Mouse (Mus musculus): Measurements from ENCODE around the gene Icam1. TPM values are rescaled to one million over a fixed set of nuclear protein-coding genes. Genes with fewer than 3 reads are reported as not detected.
A peak's percentile ranks its signal among the peaks of the same experiment; 100 is the strongest.

Gene Icam1
- total and polyA plus RNA-seq, 2 experiments from 2014 or later, result 4.3 to 4.4 TPM

DNA sequence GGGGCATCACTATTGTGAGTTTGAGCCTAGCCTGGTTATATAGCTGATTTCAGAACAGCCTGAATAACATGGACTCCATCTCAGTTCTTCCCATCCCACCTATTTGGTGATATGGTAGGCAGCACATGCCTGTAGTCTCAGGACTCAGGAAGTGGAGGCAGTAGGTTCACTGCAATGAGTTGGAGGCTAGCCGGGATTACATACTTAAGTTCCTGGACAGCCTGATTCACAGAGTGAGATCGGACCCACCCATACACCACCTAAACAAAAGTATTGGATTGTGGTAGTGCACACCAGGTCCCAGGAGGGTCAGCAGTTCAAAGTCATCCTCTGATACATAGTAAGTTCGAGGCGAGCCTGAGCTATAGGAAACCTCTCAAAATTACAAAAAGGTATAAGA is 56.9 kb downstream of the Icam1 start:
- no peaks in the 10 kb centered on the region for H3K9me3 ChIP-seq (ENCODE audit: low read length)
- no peak for TF ChIP-seq CTCF (IDR thresholded peaks at IDR 0.05; ENCODE audit: low read depth)
- peak overlapping the region; percentile 99 for H3K4me2 ChIP-seq (ENCODE audit: low read depth, low read length)
- H3K27me3 ChIP-seq (ENCODE audit: insufficient read depth, low read length), result no peaks in the 10 kb centered on the region
- H3K4me3 ChIP-seq (ENCODE audit: low read length), result peak overlapping the region; percentile 84
- peak overlapping the region; percentile 77; the same call in 1 of the 2 replicates for H3K27ac ChIP-seq
- 0 out of 2 replicates have a peak, but pooled peaks have one; percentile 1 for ATAC-seq
- H3K36me3 ChIP-seq (ENCODE audit: insufficient read depth, low read length), result peaks cover 10% of the 10 kb centered on the region; the same call in 1 of the 2 replicates
- DNase-seq (ENCODE audit: low spot score), result no peak
- peak overlapping the region; percentile 88 for H3K9ac ChIP-seq (replicated peaks; ENCODE audit: low read length)
- peaks cover 15% of the 10 kb centered on the region; the same call in 1 of the 2 replicates for H3K4me1 ChIP-seq (ENCODE audit: insufficient read depth, low read length)
- WGBS, result 22% methylated on average over 4 of the region's 4 CpGs

DNA sequence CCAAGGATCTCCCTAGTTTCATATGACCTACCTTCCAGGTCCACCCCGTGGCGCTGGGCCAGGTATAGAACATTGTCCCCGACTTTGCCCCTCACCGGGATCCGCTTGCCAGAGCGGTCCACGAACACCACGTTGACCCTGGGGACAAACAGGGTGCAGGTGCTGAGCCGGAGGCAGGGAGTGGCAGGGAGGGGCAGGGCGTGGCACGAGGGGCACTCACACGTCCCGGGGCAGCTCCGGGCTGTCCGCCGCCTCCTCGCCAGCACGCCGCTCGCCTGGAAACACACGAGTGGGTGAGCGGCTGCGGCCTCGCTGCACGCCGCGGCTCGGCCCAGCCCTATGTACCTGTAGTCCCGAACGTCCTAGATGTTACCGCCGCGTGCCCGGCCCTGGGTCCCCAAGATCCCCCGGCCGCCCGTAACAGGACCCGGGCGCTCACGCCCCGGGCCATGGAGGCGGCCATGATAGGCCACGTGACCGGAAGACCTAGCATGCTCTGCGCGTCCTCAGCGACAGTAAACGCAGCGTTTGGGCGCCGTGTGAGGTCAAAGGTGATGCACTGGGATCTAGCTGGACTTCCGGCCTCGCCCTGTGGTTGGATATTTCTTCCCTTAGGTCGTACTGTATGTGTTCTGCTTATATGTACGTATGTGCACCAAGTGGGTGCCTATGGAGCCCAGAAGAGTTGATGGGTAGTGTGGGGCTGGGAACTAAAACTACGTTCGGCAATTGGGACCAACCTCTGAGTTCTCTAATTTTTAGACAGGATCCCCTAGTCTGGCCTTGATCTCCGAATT is 57.5 kb downstream of the Icam1 start, which contains the start of the genes Gm49373 and Fdx1l:
Gene Gm49373 (minus strand): TSS at position 53 of the 797 bp plus-strand sequence.
Gene Fdx1l (minus strand): TSS at position 571 of the 797 bp plus-strand sequence.
- 3% methylated on average over 58 of the region's 58 CpGs for WGBS
- ATAC-seq, result peak; percentile 94
- Histone ChIP-seq H3K4me1 (ENCODE audit: insufficient read depth, low read length) (peaks cover 15% of the 10 kb centered on the region; the same call in 1 of the 2 replicates), H3K4me2 (ENCODE audit: low read depth, low read length) (peak within 1 kb of the TSS; percentile 99), H3K27ac (peak within 1 kb of the TSS; percentile 77), H3K4me3 (ENCODE audit: low read length) (peak within 1 kb of the TSS; percentile 84), H3K9ac (replicated peaks; ENCODE audit: low read length) (peak within 1 kb of the TSS; percentile 88), H3K36me3 (ENCODE audit: insufficient read depth, low read length) (peaks cover 12% of the 10 kb centered on the region; the same call in 1 of the 2 replicates), H3K27me3 (ENCODE audit: insufficient read depth, low read length) (no peaks in the 10 kb centered on the region), H3K9me3 (ENCODE audit: low read length) (no peaks in the 10 kb centered on the region)
- TF ChIP-seq CTCF (IDR thresholded peaks at IDR 0.05; ENCODE audit: low read depth), result no peak
- DNase-seq (ENCODE audit: low spot score), result peak; percentile 95

DNA sequence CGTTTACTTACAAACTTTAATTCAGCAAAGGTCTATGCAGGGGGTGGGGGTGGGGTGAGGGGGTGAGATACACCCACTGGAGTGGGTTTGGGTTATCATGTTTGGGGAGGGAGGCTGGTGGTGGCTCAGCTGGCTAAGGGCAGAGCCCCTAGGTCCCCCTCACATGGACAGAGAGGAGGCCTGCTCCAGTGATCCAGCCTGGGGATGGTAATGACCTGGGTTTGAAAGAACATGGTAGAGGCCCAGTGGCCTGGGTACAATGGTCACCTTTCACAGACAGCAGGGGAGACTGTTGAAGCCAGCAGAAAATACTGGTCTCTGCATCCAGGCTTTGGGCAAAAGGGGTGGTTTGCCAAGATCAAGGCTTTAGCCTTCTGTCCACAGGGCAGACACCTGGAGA is 58.4 kb downstream of the Icam1 start:
- no peak for DNase-seq (ENCODE audit: low spot score)
- no peak for ATAC-seq
- Histone ChIP-seq H3K4me1 (ENCODE audit: insufficient read depth, low read length) (peaks cover 15% of the 10 kb centered on the region; the same call in 1 of the 2 replicates), H3K27me3 (ENCODE audit: insufficient read depth, low read length) (no peaks in the 10 kb centered on the region), H3K27ac (no peak overlapping the region), H3K4me3 (ENCODE audit: low read length) (no peak overlapping the region), H3K36me3 (ENCODE audit: insufficient read depth, low read length) (peaks cover 20% of the 10 kb centered on the region), H3K9ac (replicated peaks; ENCODE audit: low read length) (no peak overlapping the region), H3K4me2 (ENCODE audit: low read depth, low read length) (no peak overlapping the region), H3K9me3 (ENCODE audit: low read length) (no peaks in the 10 kb centered on the region)
- no peak for TF ChIP-seq CTCF (IDR thresholded peaks at IDR 0.05; ENCODE audit: low read depth)
- WGBS, result 66% methylated on average over 1 of the region's 1 CpGs

DNA sequence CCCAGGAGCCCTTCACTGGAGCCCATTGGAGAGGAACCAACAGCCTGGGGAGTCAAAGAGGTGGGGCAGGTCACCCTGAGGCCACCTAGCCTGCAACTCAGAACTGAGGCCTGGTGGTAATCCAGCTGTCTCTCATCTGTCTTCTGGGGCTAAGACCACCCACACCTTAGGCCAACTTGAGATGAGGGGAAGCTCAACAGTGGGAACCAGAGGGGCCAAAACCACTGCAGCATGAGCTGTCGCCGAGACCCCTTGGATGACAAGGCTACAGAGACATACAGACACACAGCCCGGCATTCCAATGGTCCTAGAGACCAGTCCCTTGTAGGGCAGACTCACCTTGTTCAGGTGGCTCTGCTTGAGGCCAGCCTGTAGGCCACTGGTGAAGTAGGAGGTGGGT is 59.8 kb downstream of the Icam1 start:
- 83% methylated on average over 3 of the region's 3 CpGs for WGBS
- no peak overlapping the region for H3K4me3 ChIP-seq (ENCODE audit: low read length)
- TF ChIP-seq CTCF (IDR thresholded peaks at IDR 0.05; ENCODE audit: low read depth), result no peak
- no peak for ATAC-seq
- H3K4me1 ChIP-seq (ENCODE audit: insufficient read depth, low read length), result peaks cover 15% of the 10 kb centered on the region; the same call in 1 of the 2 replicates
- H3K9me3 ChIP-seq (ENCODE audit: low read length), result no peaks in the 10 kb centered on the region
- no peak for DNase-seq (ENCODE audit: low spot score)
- H3K27me3 ChIP-seq (ENCODE audit: insufficient read depth, low read length), result no peaks in the 10 kb centered on the region
- H3K9ac ChIP-seq (replicated peaks; ENCODE audit: low read length), result no peak overlapping the region
- no peak overlapping the region for H3K4me2 ChIP-seq (ENCODE audit: low read depth, low read length)
- no peak overlapping the region for H3K27ac ChIP-seq
- H3K36me3 ChIP-seq (ENCODE audit: insufficient read depth, low read length), result peaks cover 34% of the 10 kb centered on the region

MicroRNAs within 50 kb of the gene (microRNA counts, 519-probe panel; counts per million panel counts)
- not detected for microRNA mmu-miR-1900

Small RNA genes within 50 kb of the gene (microRNA-seq; reads per million reads assigned to microRNA genes)
- gene Mir1900 (0 to 0.36 reads per million in 2 experiments), gene Mir7082 (0 to 0.36 reads per million in 2 experiments)

Other genes starting within 250 kb of the Icam1 start
- gene Col5a3, start 200.9 kb upstream of the Icam1 start, total RNA-seq (2014; rRNA removed), result 3.3 and 4.0 TPM in 2 replicates
- 1.1 and 1.5 TPM in 2 replicates for gene Col5a3, start 200.9 kb upstream of the Icam1 start, polyA plus RNA-seq (2015; fragmentation: Nextera tagmentation; extraction: Ambion mirVana)
- gene Rdh8, start 197.5 kb upstream of the Icam1 start, total RNA-seq (2014; rRNA removed), result not detected in 2 replicates
- not detected in 2 replicates for gene Rdh8, start 197.5 kb upstream of the Icam1 start, polyA plus RNA-seq (2015; fragmentation: Nextera tagmentation; extraction: Ambion mirVana)
- 22.8 and 26.0 TPM in 2 replicates for gene A230050P20Rik, start 147.3 kb upstream of the Icam1 start, total RNA-seq (2014; rRNA removed)
- gene A230050P20Rik, start 147.3 kb upstream of the Icam1 start, polyA plus RNA-seq (2015; fragmentation: Nextera tagmentation; extraction: Ambion mirVana), result 32.7 and 34.1 TPM in 2 replicates
- 10.9 and 12.1 TPM in 2 replicates for gene Angptl6, start 136.3 kb upstream of the Icam1 start, total RNA-seq (2014; rRNA removed)
- gene Angptl6, start 136.3 kb upstream of the Icam1 start, polyA plus RNA-seq (2015; fragmentation: Nextera tagmentation; extraction: Ambion mirVana), result 10.9 and 11.1 TPM in 2 replicates
- gene Ppan, start 127.8 kb upstream of the Icam1 start, total RNA-seq (2014; rRNA removed), result 45.4 and 57.4 TPM in 2 replicates
- gene Ppan, start 127.8 kb upstream of the Icam1 start, polyA plus RNA-seq (2015; fragmentation: Nextera tagmentation; extraction: Ambion mirVana), result 36.8 and 44.1 TPM in 2 replicates
- 76.1 and 79.5 TPM in 2 replicates for gene Eif3g, start 117.4 kb upstream of the Icam1 start, total RNA-seq (2014; rRNA removed)
- gene Eif3g, start 117.4 kb upstream of the Icam1 start, polyA plus RNA-seq (2015; fragmentation: Nextera tagmentation; extraction: Ambion mirVana), result 225 and 236 TPM in 2 replicates
- gene Dnmt1, start 56.1 kb upstream of the Icam1 start, total RNA-seq (2014; rRNA removed), result 78.2 and 86.5 TPM in 2 replicates
- 36.1 and 36.2 TPM in 2 replicates for gene Dnmt1, start 56.1 kb upstream of the Icam1 start, polyA plus RNA-seq (2015; fragmentation: Nextera tagmentation; extraction: Ambion mirVana)
- gene S1pr2, start 39.2 kb upstream of the Icam1 start, total RNA-seq (2014; rRNA removed), result 3.4 and 6.0 TPM in 2 replicates
- gene S1pr2, start 39.2 kb upstream of the Icam1 start, polyA plus RNA-seq (2015; fragmentation: Nextera tagmentation; extraction: Ambion mirVana), result 6.9 and 8.5 TPM in 2 replicates
- gene Mrpl4, start 13.2 kb upstream of the Icam1 start, total RNA-seq (2014; rRNA removed), result 104 and 107 TPM in 2 replicates
- 117 and 124 TPM in 2 replicates for gene Mrpl4, start 13.2 kb upstream of the Icam1 start, polyA plus RNA-seq (2015; fragmentation: Nextera tagmentation; extraction: Ambion mirVana)
- gene Icam4, start 13.4 kb downstream of the Icam1 start, total RNA-seq (2014; rRNA removed), result not detected in 2 replicates
- 0.15 TPM in 1 of 2 replicates, not detected in the other for gene Icam4, start 13.4 kb downstream of the Icam1 start, polyA plus RNA-seq (2015; fragmentation: Nextera tagmentation; extraction: Ambion mirVana)
- gene Icam5, start 16.1 kb downstream of the Icam1 start, total RNA-seq (2014; rRNA removed), result 9.1 and 9.7 TPM in 2 replicates
- 3.6 and 3.7 TPM in 2 replicates for gene Icam5, start 16.1 kb downstream of the Icam1 start, polyA plus RNA-seq (2015; fragmentation: Nextera tagmentation; extraction: Ambion mirVana)
- gene Zglp1, start 51.1 kb downstream of the Icam1 start, total RNA-seq (2014; rRNA removed), result 1.1 and 2.2 TPM in 2 replicates
- 0.16 TPM in 1 of 2 replicates, not detected in the other for gene Zglp1, start 51.1 kb downstream of the Icam1 start, polyA plus RNA-seq (2015; fragmentation: Nextera tagmentation; extraction: Ambion mirVana)
- 0.50 and 0.73 TPM in 2 replicates for gene Gm49373, start 57.1 kb downstream of the Icam1 start, total RNA-seq (2014; rRNA removed)
- 0.37 and 0.48 TPM in 2 replicates for gene Gm49373, start 57.1 kb downstream of the Icam1 start, polyA plus RNA-seq (2015; fragmentation: Nextera tagmentation; extraction: Ambion mirVana)
- 70.9 and 95.6 TPM in 2 replicates for gene Fdx1l, start 57.6 kb downstream of the Icam1 start, total RNA-seq (2014; rRNA removed)
- gene Fdx1l, start 57.6 kb downstream of the Icam1 start, polyA plus RNA-seq (2015; fragmentation: Nextera tagmentation; extraction: Ambion mirVana), result 83.9 and 86.5 TPM in 2 replicates
- gene Gm38431, start 76.0 kb downstream of the Icam1 start, total RNA-seq (2014; rRNA removed), result 0.11 and 2.7 TPM in 2 replicates
- 0.16 and 0.96 TPM in 2 replicates for gene Gm38431, start 76.0 kb downstream of the Icam1 start, polyA plus RNA-seq (2015; fragmentation: Nextera tagmentation; extraction: Ambion mirVana)
- 43.2 and 51.9 TPM in 2 replicates for gene Raver1, start 76.0 kb downstream of the Icam1 start, total RNA-seq (2014; rRNA removed)
- 19.7 and 21.7 TPM in 2 replicates for gene Raver1, start 76.0 kb downstream of the Icam1 start, polyA plus RNA-seq (2015; fragmentation: Nextera tagmentation; extraction: Ambion mirVana)
- gene Tyk2, start 115.3 kb downstream of the Icam1 start, total RNA-seq (2014; rRNA removed), result 10.8 and 15.4 TPM in 2 replicates
- 5.7 and 6.2 TPM in 2 replicates for gene Tyk2, start 115.3 kb downstream of the Icam1 start, polyA plus RNA-seq (2015; fragmentation: Nextera tagmentation; extraction: Ambion mirVana)
- 20.1 and 21.4 TPM in 2 replicates for gene Cdc37, start 134.0 kb downstream of the Icam1 start, total RNA-seq (2014; rRNA removed)
- 173 and 181 TPM in 2 replicates for gene Cdc37, start 134.0 kb downstream of the Icam1 start, polyA plus RNA-seq (2015; fragmentation: Nextera tagmentation; extraction: Ambion mirVana)
- 41.3 and 45.0 TPM in 2 replicates for gene Pde4a, start 149.7 kb downstream of the Icam1 start, total RNA-seq (2014; rRNA removed)
- gene Pde4a, start 149.7 kb downstream of the Icam1 start, polyA plus RNA-seq (2015; fragmentation: Nextera tagmentation; extraction: Ambion mirVana), result 46.4 and 47.7 TPM in 2 replicates
- gene Keap1, start 223.4 kb downstream of the Icam1 start, total RNA-seq (2014; rRNA removed), result 74.9 and 98.9 TPM in 2 replicates
- gene Keap1, start 223.4 kb downstream of the Icam1 start, polyA plus RNA-seq (2015; fragmentation: Nextera tagmentation; extraction: Ambion mirVana), result 59.4 and 60.9 TPM in 2 replicates
- 4.9 and 8.2 TPM in 2 replicates for gene S1pr5, start 232.5 kb downstream of the Icam1 start, total RNA-seq (2014; rRNA removed)
- 2.9 and 3.1 TPM in 2 replicates for gene S1pr5, start 232.5 kb downstream of the Icam1 start, polyA plus RNA-seq (2015; fragmentation: Nextera tagmentation; extraction: Ambion mirVana)
- gene Atg4d, start 249.3 kb downstream of the Icam1 start, total RNA-seq (2014; rRNA removed), result 24.8 and 38.6 TPM in 2 replicates
- 32.1 and 35.5 TPM in 2 replicates for gene Atg4d, start 249.3 kb downstream of the Icam1 start, polyA plus RNA-seq (2015; fragmentation: Nextera tagmentation; extraction: Ambion mirVana)

All from hindbrain, postnatal 0 days (tissue).